Mouse (Mus musculus) limb, embryonic 14.5 days (tissue): ENCODE measurements at regions not wholly inside any gene's neighbourhood (a gene's known extent, or its start where the extent isn't known, plus 50 kb on each side); places are given as distances from the start of the nearest gene placed in this dataset.

Experiments
- ATAC-seq: fragments of 200-750 bp; cut with Nextera tagmentation; 2 replicates; pipeline ENCODE4 v1.8.0; 2017; ENCODE audit warnings: low read depth, moderate number of reproducible peaks, moderate TSS enrichment; ENCODE audit not compliant: low FRiP score
- DNase-seq: peaks from one replicate; pipeline ENCODE4 v3.0.0-alpha.2; 2015; ENCODE audit warnings: low spot score
- H3K27ac ChIP-seq: fragments of 300-500 bp; sonication (generic); replicated peaks from 2 replicates; pipeline ENCODE4 v1.5.1; 2014; ENCODE audit warnings: low read depth, mild to moderate bottlenecking, low read length, moderate library complexity, mixed read lengths
- H3K27me3 ChIP-seq: fragments of 300-500 bp; sonication (generic); 2 replicates; pipeline ENCODE4 v1.6.1; 2014; ENCODE audit warnings: low read length, mixed read lengths; ENCODE audit not compliant: control insufficient read depth, insufficient read depth
- H3K36me3 ChIP-seq: fragments of 300-500 bp; sonication (generic); 2 replicates; pipeline ENCODE4 v1.6.1; 2014; ENCODE audit warnings: mild to moderate bottlenecking, low read length, moderate library complexity, mixed read lengths; ENCODE audit not compliant: control insufficient read depth, insufficient read depth
- H3K4me1 ChIP-seq: fragments of 300-500 bp; sonication (generic); 2 replicates; pipeline ENCODE4 v1.6.1; 2014; ENCODE audit warnings: antibody characterized with exemption, low read length, mixed read lengths; ENCODE audit not compliant: control insufficient read depth, insufficient read depth
- H3K4me2 ChIP-seq: fragments of 300-500 bp; sonication (generic); replicated peaks from 2 replicates; pipeline ENCODE4 v1.6.1; 2014; ENCODE audit warnings: low read depth, mild to moderate bottlenecking, low read length, moderate library complexity; ENCODE audit not compliant: severe bottlenecking
- H3K4me3 ChIP-seq: fragments of 300-500 bp; sonication (generic); replicated peaks from 2 replicates; pipeline ENCODE4 v1.5.1; 2014; ENCODE audit warnings: low read length
- H3K9ac ChIP-seq: fragments of 300-500 bp; sonication (generic); 2 replicates; pipeline ENCODE4 v1.6.1; 2014; ENCODE audit warnings: mild to moderate bottlenecking, low read depth, low read length, moderate library complexity; ENCODE audit not compliant: severe bottlenecking
- H3K9me3 ChIP-seq: fragments of 300-500 bp; sonication (generic); 2 replicates; pipeline ENCODE4 v1.6.1; 2016; ENCODE audit warnings: low read length; ENCODE audit not compliant: control insufficient read depth
- POLR2A ChIP-seq: fragments of 200-500 bp; IDR thresholded peaks from 2 replicates; pipeline ENCODE4 v1.8.0; 2012; ENCODE audit warnings: inconsistent platforms, mild to moderate bottlenecking, moderate library complexity, borderline replicate concordance; ENCODE audit not compliant: insufficient read depth, insufficient read length; ENCODE audit errors: extremely low read depth
- WGBS: fragments of 180-500 bp; shearing (Covaris S2); extraction: QIAGEN DNeasy Blood & Tissue Kit; methylation state at CpG from one replicate; pipeline ENCODE4 v1.1.7; 2014; 5-methylcytosine and 5-hydroxymethylcytosine counted together

DNA sequence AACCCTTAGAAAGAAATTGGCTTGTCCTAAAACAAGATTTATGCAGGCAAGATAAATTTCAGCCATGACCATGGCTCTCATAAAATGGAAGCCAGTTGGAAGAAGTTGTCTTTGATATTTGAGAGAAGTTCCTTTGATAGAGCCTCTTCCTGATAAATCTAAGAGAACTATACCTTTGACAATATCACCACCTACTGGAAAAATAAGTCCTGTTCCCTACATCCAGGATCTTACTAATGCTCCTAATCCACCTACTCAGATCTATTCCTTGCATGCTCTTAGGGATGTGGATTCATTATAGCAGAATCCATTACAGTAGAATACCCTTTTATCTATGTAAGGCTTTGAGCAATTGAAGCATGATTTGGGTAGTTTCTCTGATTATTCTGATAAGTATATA is 295.2 kb upstream of the Gm10306 start:
- no peak for ATAC-seq
- no peak overlapping the region for H3K9ac ChIP-seq
- no peak overlapping the region for H3K4me3 ChIP-seq
- no peak overlapping the region for H3K4me2 ChIP-seq
- TF ChIP-seq POLR2A: no peak
- peak; percentile 23 for DNase-seq
- H3K27ac ChIP-seq: no peak overlapping the region
- H3K4me1 ChIP-seq: no peaks in the 10 kb centered on the region
- no peaks in the 10 kb centered on the region for H3K36me3 ChIP-seq
- H3K9me3 ChIP-seq: no peaks in the 10 kb centered on the region
- no peaks in the 10 kb centered on the region for H3K27me3 ChIP-seq

DNA sequence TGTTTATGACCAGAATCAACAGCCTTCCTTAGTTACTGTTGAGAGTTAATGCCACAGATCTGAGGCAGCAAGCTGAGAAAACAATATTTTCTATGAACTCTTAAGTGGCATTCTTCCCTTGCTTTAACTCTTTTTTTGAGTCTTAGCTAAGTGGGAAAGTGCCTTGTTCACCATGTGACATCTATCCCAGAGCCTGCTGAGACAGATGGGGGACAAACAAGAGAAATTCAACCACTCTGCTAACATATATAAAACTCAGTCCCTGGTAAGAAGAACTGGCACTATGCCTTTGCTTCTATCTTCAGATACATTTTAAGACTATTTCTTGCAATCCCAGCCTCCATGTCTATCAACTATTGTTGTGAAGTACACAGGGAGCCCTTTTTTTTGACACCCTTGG is 274.6 kb upstream of the Gm10306 start:
- Histone ChIP-seq H3K4me2 (no peak overlapping the region), H3K27ac (no peak overlapping the region), H3K9me3 (no peaks in the 10 kb centered on the region), H3K9ac (no peak overlapping the region), H3K36me3 (no peaks in the 10 kb centered on the region), H3K4me3 (no peak overlapping the region), H3K27me3 (no peaks in the 10 kb centered on the region), H3K4me1 (no peaks in the 10 kb centered on the region)
- TF ChIP-seq POLR2A: no peak
- ATAC-seq (no peak), DNase-seq (no peak)

DNA sequence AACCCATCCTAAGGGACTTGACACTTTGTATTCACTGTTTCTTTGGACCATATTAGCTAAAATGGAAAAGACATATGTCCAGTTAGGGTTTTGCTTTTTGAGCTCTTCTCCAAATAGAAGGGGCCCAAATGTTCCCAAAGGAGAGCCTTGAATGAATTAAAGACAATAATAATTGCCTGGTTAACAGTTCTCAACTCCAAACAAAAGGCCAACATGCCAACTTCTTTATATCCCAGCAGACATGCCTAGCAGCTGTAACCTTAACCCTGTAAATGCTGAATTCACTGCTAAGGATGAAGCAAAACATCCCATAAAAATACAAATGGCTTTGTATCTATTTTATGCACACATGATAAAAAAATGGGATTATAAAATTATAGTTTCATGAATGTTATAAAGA is 264.2 kb upstream of the Gm10306 start:
- H3K9me3 ChIP-seq: no peaks in the 10 kb centered on the region
- TF ChIP-seq POLR2A: no peak
- no peak overlapping the region for H3K4me2 ChIP-seq
- H3K9ac ChIP-seq: no peak overlapping the region
- ATAC-seq (no peak), DNase-seq (no peak)
- no peaks in the 10 kb centered on the region for H3K4me1 ChIP-seq
- H3K36me3 ChIP-seq: no peaks in the 10 kb centered on the region
- H3K4me3 ChIP-seq: no peak overlapping the region
- no peak overlapping the region for H3K27ac ChIP-seq
- no peaks in the 10 kb centered on the region for H3K27me3 ChIP-seq

DNA sequence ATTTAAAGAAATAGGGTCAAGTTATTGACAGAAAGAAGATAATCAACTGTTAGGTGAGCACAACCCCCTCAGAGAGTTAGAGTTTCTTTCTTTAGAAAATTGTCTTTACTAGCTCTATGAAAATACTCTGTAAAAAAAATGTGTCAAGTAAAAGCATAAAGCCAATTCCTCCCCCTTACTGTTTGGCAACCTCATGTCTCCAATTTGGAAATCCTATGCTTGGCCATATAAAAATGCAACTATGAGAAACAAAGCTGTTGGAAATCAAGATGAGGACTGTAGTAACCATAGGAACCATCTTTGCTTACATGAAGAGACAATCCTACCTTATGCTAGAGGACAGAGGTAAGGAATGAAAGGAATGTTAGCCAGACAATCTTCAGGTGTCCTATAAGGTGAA is 239.0 kb upstream of the Gm10306 start:
- ATAC-seq: no peak
- Histone ChIP-seq H3K9ac (no peak overlapping the region), H3K9me3 (no peaks in the 10 kb centered on the region), H3K36me3 (no peaks in the 10 kb centered on the region), H3K4me1 (no peaks in the 10 kb centered on the region), H3K4me3 (no peak overlapping the region), H3K27ac (no peak overlapping the region), H3K27me3 (no peaks in the 10 kb centered on the region), H3K4me2 (no peak overlapping the region)
- no peak for TF ChIP-seq POLR2A
- DNase-seq: no peak

DNA sequence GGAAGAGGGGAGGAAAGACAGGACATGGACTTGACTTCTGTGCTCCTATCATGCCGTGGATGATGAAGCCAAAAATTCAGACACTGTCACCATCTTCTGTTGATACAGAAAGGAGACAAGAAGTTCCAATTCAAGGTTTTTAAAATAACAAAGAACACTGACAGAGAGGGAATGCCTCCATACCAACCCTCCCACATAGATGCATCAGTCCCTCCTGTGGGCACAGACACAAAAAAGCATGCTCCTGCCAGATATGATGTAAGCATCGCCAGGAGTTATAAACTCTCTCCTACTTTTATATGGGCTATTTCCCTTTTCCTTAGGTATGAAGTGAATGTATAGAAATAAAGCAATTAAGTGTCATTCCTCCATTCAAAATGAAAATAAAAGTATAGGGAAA is 229.6 kb upstream of the Gm10306 start:
- no peak overlapping the region for H3K4me2 ChIP-seq
- H3K4me3 ChIP-seq: no peak overlapping the region
- DNase-seq: no peak
- TF ChIP-seq POLR2A: no peak
- ATAC-seq: no peak
- no peaks in the 10 kb centered on the region for H3K4me1 ChIP-seq
- no peak overlapping the region for H3K9ac ChIP-seq
- no peaks in the 10 kb centered on the region for H3K36me3 ChIP-seq
- no peaks in the 10 kb centered on the region for H3K9me3 ChIP-seq
- WGBS: 88% methylated on average over 2 of the region's 2 CpGs
- H3K27ac ChIP-seq: no peak overlapping the region
- H3K27me3 ChIP-seq: no peaks in the 10 kb centered on the region

DNA sequence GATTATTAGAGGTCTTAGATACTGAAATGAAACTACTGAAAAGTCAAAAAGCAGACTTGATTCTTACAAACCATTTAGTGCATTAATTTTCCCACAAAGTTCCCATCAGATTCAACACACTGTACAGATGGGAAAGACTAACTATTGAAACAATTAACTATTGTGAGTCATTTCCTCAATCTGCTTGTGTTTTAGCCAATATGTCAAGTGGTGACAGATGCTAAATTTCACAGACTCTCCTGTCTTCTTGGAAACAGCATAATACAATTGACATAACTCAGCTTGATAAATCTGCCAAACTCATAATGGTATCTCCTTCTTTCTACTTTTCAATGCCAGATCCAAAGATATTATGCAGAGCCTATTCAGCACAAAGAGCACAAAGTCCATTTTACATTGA is 213.0 kb upstream of the Gm10306 start:
- Histone ChIP-seq H3K9ac (no peak overlapping the region), H3K27me3 (no peaks in the 10 kb centered on the region), H3K4me2 (no peak overlapping the region), H3K36me3 (no peaks in the 10 kb centered on the region), H3K27ac (no peak overlapping the region), H3K4me1 (no peaks in the 10 kb centered on the region), H3K9me3 (no peaks in the 10 kb centered on the region), H3K4me3 (no peak overlapping the region)
- no peak for ATAC-seq
- no peak for DNase-seq
- TF ChIP-seq POLR2A: no peak
